Mouse (Mus musculus) cerebellum, adult 2 months (tissue): ENCODE measurements around the gene Srbd1. TPM values are rescaled to one million over a fixed set of nuclear protein-coding genes. Genes with fewer than 3 reads are reported as not detected.

Source experiments
- DNase-seq, 2 experiments: peaks; one replicate each; pipeline ENCODE4 v3.0.0; 2021
- H3K27ac ChIP-seq: fragments of 200-500 bp; 2 replicates; pipeline ENCODE4 v1.5.1; 2012; ENCODE audit warnings: low read length, control low read depth, inconsistent platforms; ENCODE audit not compliant: insufficient read depth
- H3K27me3 ChIP-seq: fragments of 200-500 bp; 2 replicates; pipeline ENCODE4 v1.6.1; 2012; ENCODE audit warnings: inconsistent platforms, mild to moderate bottlenecking, low read length, moderate library complexity; ENCODE audit not compliant: control insufficient read depth, insufficient read depth
- H3K4me1 ChIP-seq: fragments of 200-500 bp; 2 replicates; pipeline ENCODE4 v1.6.1; 2011; ENCODE audit warnings: low read length; ENCODE audit not compliant: control insufficient read depth, insufficient read depth
- H3K4me3 ChIP-seq: fragments of 200-500 bp; replicated peaks from 2 replicates; pipeline ENCODE3; 2011; ENCODE audit warnings: mild to moderate bottlenecking, low read depth, low read length, control low read depth; ENCODE audit not compliant: insufficient read depth
- CTCF ChIP-seq: fragments of 200-500 bp; IDR thresholded peaks from 2 replicates; pipeline ENCODE4 v1.5.1; 2011; ENCODE audit warnings: low read depth, mild to moderate bottlenecking, control low read depth, low read length, moderate library complexity, borderline replicate concordance; ENCODE audit not compliant: insufficient read depth
- POLR2A ChIP-seq: fragments of 200-500 bp; IDR thresholded peaks from 2 replicates; pipeline ENCODE4 v1.6.1; 2011; ENCODE audit warnings: low read length, control low read depth, borderline replicate concordance; ENCODE audit not compliant: insufficient read depth
- WGBS: fragments of 180-500 bp; shearing (Covaris S2); methylation state at CpG from one replicate; pipeline ENCODE4 v1.1.7; 2018; 5-methylcytosine and 5-hydroxymethylcytosine counted together
- polyA plus RNA-seq: library from polyadenylated mRNA; depleted of rRNA; stranded (reverse); fragments of >200 nt; gene quantifications from 2 replicates; pipeline ENCODE4 v1.2.3, GENCODE M21; 2012

The Srbd1 gene
- polyA plus RNA-seq, 1 experiment, result 5.9 TPM

- Histone ChIP-seq H3K4me3 (no peak overlapping the region), H3K4me1 (no peaks in the 10 kb centered on the region), H3K27ac (no peak overlapping the region), H3K27me3 (no peaks in the 10 kb centered on the region)
- DNase-seq, result no peak
- WGBS, result 79% methylated on average over 7 of the region's 7 CpGs
- TF ChIP-seq CTCF (no peak), POLR2A (no peak)
Measured at GRCm38 (mm10) chr17:86083207-86083606, 61.8 kb downstream of the Srbd1 start.

- Histone ChIP-seq H3K27me3 (no peaks in the 10 kb centered on the region), H3K4me3 (no peak overlapping the region), H3K4me1 (no peaks in the 10 kb centered on the region), H3K27ac (no peak overlapping the region)
- WGBS, result 81% methylated on average over 11 of the region's 11 CpGs
- no peak for TF ChIP-seq POLR2A
- no peak for DNase-seq
Measured at GRCm38 (mm10) chr17:86078060-86078459, 66.9 kb downstream of the Srbd1 start.

DNA sequence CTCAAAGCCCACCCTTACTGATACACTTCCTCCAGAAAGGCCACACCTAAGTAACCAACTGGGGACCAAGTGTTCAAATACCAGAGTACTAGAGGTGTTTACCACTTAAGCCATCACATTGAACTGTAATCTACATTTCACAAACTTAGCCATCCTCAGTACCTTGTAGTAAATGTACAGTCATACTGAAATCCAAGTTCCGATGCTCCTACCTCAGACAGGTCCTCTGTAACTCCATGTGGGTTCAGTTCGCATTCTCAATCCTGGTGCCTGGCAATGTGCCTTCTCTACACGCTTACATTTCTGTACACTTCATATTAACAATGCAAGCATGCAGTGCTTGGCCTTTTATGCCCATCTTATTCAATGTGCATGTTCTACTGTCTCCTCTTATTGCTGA is 77.5 kb downstream of the Srbd1 start:
- TF ChIP-seq POLR2A (no peak), CTCF (no peak)
- Histone ChIP-seq H3K27ac (no peak overlapping the region), H3K4me3 (no peak overlapping the region), H3K27me3 (no peaks in the 10 kb centered on the region), H3K4me1 (no peaks in the 10 kb centered on the region)
- DNase-seq, result no peak
- 86% methylated on average over 3 of the region's 3 CpGs for WGBS

- Histone ChIP-seq H3K27me3 (no peaks in the 10 kb centered on the region), H3K27ac (no peak overlapping the region), H3K4me3 (no peak overlapping the region), H3K4me1 (no peaks in the 10 kb centered on the region)
- no peak for TF ChIP-seq CTCF
- TF ChIP-seq POLR2A, result no peak
- 90% methylated on average over 7 of the region's 7 CpGs for WGBS
- no peak for DNase-seq
Measured at GRCm38 (mm10) chr17:86065833-86066232, 79.1 kb downstream of the Srbd1 start.

DNA sequence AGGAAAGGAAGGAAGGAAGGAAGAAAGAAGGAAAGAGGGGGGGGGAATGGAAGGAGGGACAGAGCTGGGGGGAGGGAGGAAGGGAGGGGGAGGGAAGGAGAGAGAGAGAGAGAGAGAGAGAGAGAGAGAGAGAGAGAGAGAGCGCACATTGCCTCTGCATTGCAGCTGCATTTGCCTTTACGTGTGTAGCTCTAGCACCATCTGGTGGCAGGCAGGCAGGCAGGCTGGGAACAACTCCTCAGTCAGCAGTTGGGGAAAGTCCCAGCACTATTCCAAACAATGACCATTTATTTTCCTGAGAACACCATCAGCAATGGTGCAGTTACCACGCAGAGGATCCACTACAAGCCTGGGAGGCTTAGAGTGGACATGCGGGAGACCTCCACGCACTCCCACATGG is 81.5 kb downstream of the Srbd1 start:
- peak; percentile 43 to 51 for DNase-seq
- Histone ChIP-seq H3K4me1 (no peaks in the 10 kb centered on the region), H3K27ac (no peak overlapping the region), H3K27me3 (no peaks in the 10 kb centered on the region), H3K4me3 (no peak overlapping the region)
- no peak for TF ChIP-seq POLR2A
- peak; percentile 93 for TF ChIP-seq CTCF
- 18% methylated on average over 5 of the region's 5 CpGs for WGBS

DNA sequence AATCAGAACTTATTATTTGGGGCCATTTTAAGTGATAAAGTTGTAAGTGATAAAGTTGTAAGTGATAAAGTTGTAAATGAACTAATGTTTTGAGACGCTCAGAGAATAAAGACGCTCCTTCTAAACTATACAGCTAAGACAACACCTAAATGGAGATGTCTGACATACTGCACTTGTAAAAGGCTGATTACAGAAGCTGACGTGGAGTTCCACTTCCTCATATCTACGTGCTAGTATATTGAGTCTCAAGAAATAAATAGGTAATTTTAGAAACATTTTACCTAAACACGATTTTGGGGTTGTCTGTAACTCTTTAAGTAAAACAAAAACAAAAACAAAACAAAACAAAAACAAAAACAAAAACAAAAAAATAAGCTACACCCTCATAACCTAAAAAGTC is 84.1 kb downstream of the Srbd1 start:
- Histone ChIP-seq H3K4me1 (no peaks in the 10 kb centered on the region), H3K27me3 (no peaks in the 10 kb centered on the region), H3K4me3 (no peak overlapping the region), H3K27ac (no peak overlapping the region)
- DNase-seq, result no peak
- 89% methylated on average over 5 of the region's 5 CpGs for WGBS
- TF ChIP-seq CTCF (no peak), POLR2A (no peak)

DNA sequence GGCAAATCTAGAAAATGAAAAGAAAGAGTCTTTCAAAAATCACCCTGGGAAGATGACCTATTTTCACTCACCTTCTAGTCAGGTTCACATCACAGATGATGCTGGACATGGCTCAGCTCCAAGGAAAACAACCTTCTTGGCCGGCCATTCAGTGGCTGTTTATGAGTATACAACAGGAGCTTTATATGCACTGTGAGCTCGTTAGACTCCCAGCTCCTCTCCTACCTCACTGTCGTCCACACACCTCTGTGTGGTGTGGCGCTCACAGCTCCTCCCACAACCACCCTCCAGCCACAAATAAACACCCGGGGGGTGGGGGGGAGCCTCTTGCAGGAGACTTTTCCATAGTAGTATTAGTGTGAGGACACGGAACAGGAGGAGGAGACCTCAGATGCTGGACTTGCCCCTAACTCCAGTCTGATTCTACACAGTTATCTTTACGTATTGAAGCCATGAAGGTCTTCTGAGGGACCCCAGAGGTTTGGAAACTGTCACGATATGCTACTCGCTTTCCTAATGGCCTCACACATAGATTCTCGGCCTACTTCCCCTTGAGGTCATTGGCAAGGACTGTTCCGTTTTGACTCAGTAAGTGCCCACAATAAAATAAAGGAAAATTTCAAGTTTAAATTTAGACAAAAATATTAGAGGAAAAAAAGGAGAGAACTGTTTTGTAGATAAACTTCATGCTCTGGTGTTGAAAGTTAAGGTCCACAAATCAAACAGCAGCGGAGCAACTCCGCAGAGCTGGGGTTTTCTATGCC is 104.6 kb downstream of the Srbd1 start:
- no peak overlapping the region for H3K27ac ChIP-seq
- peak; percentile 14 to 20 for DNase-seq
- TF ChIP-seq CTCF, result no peak
- TF ChIP-seq POLR2A, result no peak
- no peak overlapping the region for H3K4me3 ChIP-seq
- 0 out of 2 replicates have a peak, but pooled peaks cover 3% of the 10 kb centered on the region for H3K4me1 ChIP-seq
- 73% methylated on average over 13 of the region's 13 CpGs for WGBS
- no peaks in the 10 kb centered on the region for H3K27me3 ChIP-seq

DNA sequence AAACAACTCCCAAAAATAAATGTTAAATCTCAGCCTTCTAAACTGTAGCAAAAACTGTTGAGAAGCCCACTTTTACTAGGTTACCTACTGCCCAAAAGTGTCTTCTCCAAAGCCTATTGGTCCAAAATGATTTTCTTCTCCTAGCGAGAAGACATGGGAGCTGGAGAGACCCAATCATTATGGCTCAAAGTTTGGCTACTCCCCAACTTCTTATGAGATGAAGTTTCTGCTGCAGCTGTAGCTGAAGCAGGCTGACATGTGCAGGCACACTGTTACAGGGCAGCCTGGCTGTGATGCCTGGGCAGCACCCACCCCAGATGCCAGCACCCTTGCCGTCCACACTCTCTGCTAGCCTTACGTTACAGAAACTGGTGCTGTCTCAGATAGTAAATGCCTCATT is 105.2 kb downstream of the Srbd1 start:
- H3K27ac ChIP-seq, result no peak overlapping the region
- no peak for DNase-seq
- 0 out of 2 replicates have a peak, but pooled peaks cover 3% of the 10 kb centered on the region for H3K4me1 ChIP-seq
- TF ChIP-seq CTCF (no peak), POLR2A (no peak)
- H3K27me3 ChIP-seq, result no peaks in the 10 kb centered on the region
- no peak overlapping the region for H3K4me3 ChIP-seq
- 52% methylated on average over 3 of the region's 3 CpGs for WGBS
